Mouse (Mus musculus) neural tube, embryonic 11.5 days (tissue): ENCODE results near the gene Capn15. TPM values are rescaled to one million over a fixed set of nuclear protein-coding genes. Genes with fewer than 3 reads are reported as not detected.

Experiments
- ATAC-seq: fragments of 200-750 bp; cut with Nextera tagmentation; 2 replicates; pipeline ENCODE4 v1.8.0; 2017; ENCODE audit warnings: moderate number of reproducible peaks, mild to moderate bottlenecking, moderate TSS enrichment, moderate library complexity; ENCODE audit not compliant: insufficient read depth, low FRiP score, low TSS enrichment
- DNase-seq: peaks from one replicate; pipeline ENCODE4 v3.0.0-alpha.2; 2015; ENCODE audit warnings: low spot score
- H3K27ac ChIP-seq: fragments of 300-500 bp; sonication (generic); 2 replicates; pipeline ENCODE4 v1.5.1; 2014; ENCODE audit warnings: low read depth, mild to moderate bottlenecking, low read length
- H3K27me3 ChIP-seq: fragments of 300-500 bp; sonication (generic); 2 replicates; pipeline ENCODE4 v1.6.1; 2014; ENCODE audit warnings: mild to moderate bottlenecking, low read length, mixed read lengths; ENCODE audit not compliant: control insufficient read depth, insufficient read depth
- H3K36me3 ChIP-seq: fragments of 300-500 bp; sonication (generic); 2 replicates; pipeline ENCODE4 v1.6.1; 2014; ENCODE audit warnings: mild to moderate bottlenecking, low read length, moderate library complexity, mixed read lengths; ENCODE audit not compliant: control insufficient read depth, insufficient read depth
- H3K4me1 ChIP-seq: fragments of 300-500 bp; sonication (generic); 2 replicates; pipeline ENCODE4 v1.6.1; 2014; ENCODE audit warnings: low read length, mixed read lengths; ENCODE audit not compliant: control insufficient read depth, insufficient read depth
- H3K4me2 ChIP-seq: fragments of 300-500 bp; sonication (generic); 2 replicates; pipeline ENCODE4 v1.6.1; 2014; ENCODE audit warnings: low read depth, mild to moderate bottlenecking, moderate library complexity
- H3K4me3 ChIP-seq: fragments of 300-500 bp; sonication (generic); 2 replicates; pipeline ENCODE4 v1.5.1; 2014; ENCODE audit warnings: low read depth, low read length
- H3K9ac ChIP-seq: fragments of 300-500 bp; sonication (generic); 2 replicates; pipeline ENCODE4 v1.6.1; 2014; ENCODE audit warnings: mild to moderate bottlenecking, low read length
- H3K9me3 ChIP-seq: fragments of 300-500 bp; sonication (generic); 2 replicates; pipeline ENCODE4 v1.6.1; 2016; ENCODE audit warnings: low read length; ENCODE audit not compliant: control insufficient read depth
- WGBS: fragments of 180-500 bp; shearing (Covaris S2); extraction: QIAGEN DNeasy Blood & Tissue Kit; methylation state at CpG from one replicate; pipeline ENCODE4 v1.1.7; 2014; 5-methylcytosine and 5-hydroxymethylcytosine counted together
- polyA plus RNA-seq: library from polyadenylated mRNA; unstranded; fragments of >200 nt; fragmentation: Nextera tagmentation; extraction: Ambion mirVana; gene quantifications from 2 replicates; pipeline ENCODE4 v1.2.1, GENCODE M21; 2014

Capn15 gene
- polyA plus RNA-seq, 1 experiment from 2014 or later = 23.3 TPM

- peaks cover 10% of the 10 kb centered on the region for H3K36me3 ChIP-seq
- no peak for DNase-seq
These were observed 22.1 kb upstream of the Capn15 start for GRCm38 (mm10) chr17:26007646-26008045.

GRCm38 (mm10) chr17:26005731-26006450, 20.3 kb upstream of the Capn15 start:
- ATAC-seq (no peak), DNase-seq (no peak)
- Histone ChIP-seq H3K4me1 (no peaks in the 10 kb centered on the region), H3K36me3 (peaks cover 8% of the 10 kb centered on the region), H3K27me3 (no peaks in the 10 kb centered on the region), H3K4me2 (no peak overlapping the region), H3K9ac (no peak overlapping the region), H3K27ac (no peak overlapping the region), H3K9me3 (no peaks in the 10 kb centered on the region), H3K4me3 (no peak overlapping the region)
- 83% methylated on average over 10 of the region's 10 CpGs for WGBS

More at GRCm38 (mm10) chr17:26007646-26008045, 22.1 kb upstream of the Capn15 start:
- Histone ChIP-seq H3K27me3 (no peaks in the 10 kb centered on the region), H3K4me2 (no peak overlapping the region), H3K27ac (no peak overlapping the region), H3K4me3 (no peak overlapping the region), H3K9ac (no peak overlapping the region), H3K4me1 (no peaks in the 10 kb centered on the region), H3K9me3 (no peaks in the 10 kb centered on the region)
- 83% methylated on average over 2 of the region's 2 CpGs for WGBS
- ATAC-seq = no peak

- peaks cover 8% of the 10 kb centered on the region for H3K36me3 ChIP-seq
- no peak overlapping the region for H3K27ac ChIP-seq
- H3K4me2 ChIP-seq = no peak overlapping the region
- H3K27me3 ChIP-seq = no peaks in the 10 kb centered on the region
- H3K4me1 ChIP-seq = no peaks in the 10 kb centered on the region
- no peak overlapping the region for H3K9ac ChIP-seq
- H3K9me3 ChIP-seq = no peaks in the 10 kb centered on the region
- 88% methylated on average over 15 of the region's 15 CpGs for WGBS
- ATAC-seq (no peak), DNase-seq (no peak)
- no peak overlapping the region for H3K4me3 ChIP-seq
These were observed 19.1 kb upstream of the Capn15 start for GRCm38 (mm10) chr17:26004711-26005110.

- Histone ChIP-seq H3K9me3 (no peaks in the 10 kb centered on the region), H3K9ac (no peak overlapping the region), H3K27ac (no peak overlapping the region), H3K27me3 (no peaks in the 10 kb centered on the region), H3K4me2 (no peak overlapping the region), H3K36me3 (peaks cover 8% of the 10 kb centered on the region), H3K4me1 (no peaks in the 10 kb centered on the region), H3K4me3 (no peak overlapping the region)
- DNase-seq (no peak), ATAC-seq (no peak)
- 96% methylated on average over 2 of the region's 2 CpGs for WGBS
These were observed 18.3 kb upstream of the Capn15 start for GRCm38 (mm10) chr17:26003864-26004263.

- H3K9me3 ChIP-seq = no peaks in the 10 kb centered on the region
- H3K4me1 ChIP-seq = no peaks in the 10 kb centered on the region
- H3K4me3 ChIP-seq = no peak overlapping the region
- ATAC-seq (no peak), DNase-seq (no peak)
- H3K27ac ChIP-seq = no peak overlapping the region
- 90% methylated on average over 11 of the region's 11 CpGs for WGBS
- peaks cover 5% of the 10 kb centered on the region for H3K36me3 ChIP-seq
- H3K4me2 ChIP-seq = no peak overlapping the region
- no peaks in the 10 kb centered on the region for H3K27me3 ChIP-seq
- H3K9ac ChIP-seq = no peak overlapping the region
These were observed 12.8 kb upstream of the Capn15 start for GRCm38 (mm10) chr17:25998425-25998824.

- no peak overlapping the region for H3K9ac ChIP-seq
- no peaks in the 10 kb centered on the region for H3K27me3 ChIP-seq
- DNase-seq = no peak
- ATAC-seq = no peak
- no peak overlapping the region for H3K27ac ChIP-seq
- peaks cover 19% of the 10 kb centered on the region for H3K36me3 ChIP-seq
- no peaks in the 10 kb centered on the region for H3K9me3 ChIP-seq
- 96% methylated on average over 3 of the region's 3 CpGs for WGBS
- no peak overlapping the region for H3K4me3 ChIP-seq
- H3K4me2 ChIP-seq = no peak overlapping the region
- no peaks in the 10 kb centered on the region for H3K4me1 ChIP-seq
These were observed 7.9 kb upstream of the Capn15 start for GRCm38 (mm10) chr17:25993489-25993888.

GRCm38 (mm10) chr17:25992274-25992673, 6.7 kb upstream of the Capn15 start:
- no peak overlapping the region for H3K9ac ChIP-seq
- WGBS = 96% methylated on average over 4 of the region's 4 CpGs
- no peak overlapping the region for H3K4me2 ChIP-seq
- H3K36me3 ChIP-seq = peaks cover 19% of the 10 kb centered on the region
- H3K4me1 ChIP-seq = no peaks in the 10 kb centered on the region
- H3K4me3 ChIP-seq = no peak overlapping the region
- H3K27me3 ChIP-seq = no peaks in the 10 kb centered on the region
- ATAC-seq = no peak
- no peak for DNase-seq
- H3K9me3 ChIP-seq = no peaks in the 10 kb centered on the region
- H3K27ac ChIP-seq = no peak overlapping the region

GRCm38 (mm10) chr17:25990331-25990730, 4.7 kb upstream of the Capn15 start:
- H3K36me3 ChIP-seq = peaks cover 19% of the 10 kb centered on the region
- H3K4me2 ChIP-seq = no peak overlapping the region
- ATAC-seq (no peak), DNase-seq (no peak)
- H3K4me3 ChIP-seq = no peak overlapping the region
- H3K9ac ChIP-seq = no peak overlapping the region
- no peaks in the 10 kb centered on the region for H3K9me3 ChIP-seq
- no peaks in the 10 kb centered on the region for H3K27me3 ChIP-seq
- WGBS = 88% methylated on average over 5 of the region's 5 CpGs
- H3K4me1 ChIP-seq = no peaks in the 10 kb centered on the region
- H3K27ac ChIP-seq = no peak overlapping the region

- no peaks in the 10 kb centered on the region for H3K36me3 ChIP-seq
- peak overlapping the region; percentile 82 for H3K27ac ChIP-seq
- ATAC-seq (no peak; the same call in 1 of the 2 replicates), DNase-seq (no peak)
- H3K9me3 ChIP-seq = no peaks in the 10 kb centered on the region
- H3K9ac ChIP-seq = peak overlapping the region; percentile 89
- peak overlapping the region; percentile 72 for H3K4me3 ChIP-seq
- 11% methylated on average over 17 of the region's 17 CpGs for WGBS
- H3K27me3 ChIP-seq = no peaks in the 10 kb centered on the region
- peak overlapping the region; percentile 85 for H3K4me2 ChIP-seq
- peaks cover 4% of the 10 kb centered on the region; the same call in 1 of the 2 replicates for H3K4me1 ChIP-seq
These were observed 865 bp downstream of the Capn15 start for GRCm38 (mm10) chr17:25984556-25985305.
